Mouse (Mus musculus): ENCODE results near the gene Gnb1. TPM values are rescaled to one million over a fixed set of nuclear protein-coding genes. Genes with fewer than 3 reads are reported as not detected.
A peak's percentile ranks its signal among the peaks of the same experiment; 100 is the strongest.

Gnb1 gene
- 391 and 399 TPM in 2 replicates for polyA plus RNA-seq (2015; fragmentation: Nextera tagmentation; extraction: Ambion mirVana)

DNA sequence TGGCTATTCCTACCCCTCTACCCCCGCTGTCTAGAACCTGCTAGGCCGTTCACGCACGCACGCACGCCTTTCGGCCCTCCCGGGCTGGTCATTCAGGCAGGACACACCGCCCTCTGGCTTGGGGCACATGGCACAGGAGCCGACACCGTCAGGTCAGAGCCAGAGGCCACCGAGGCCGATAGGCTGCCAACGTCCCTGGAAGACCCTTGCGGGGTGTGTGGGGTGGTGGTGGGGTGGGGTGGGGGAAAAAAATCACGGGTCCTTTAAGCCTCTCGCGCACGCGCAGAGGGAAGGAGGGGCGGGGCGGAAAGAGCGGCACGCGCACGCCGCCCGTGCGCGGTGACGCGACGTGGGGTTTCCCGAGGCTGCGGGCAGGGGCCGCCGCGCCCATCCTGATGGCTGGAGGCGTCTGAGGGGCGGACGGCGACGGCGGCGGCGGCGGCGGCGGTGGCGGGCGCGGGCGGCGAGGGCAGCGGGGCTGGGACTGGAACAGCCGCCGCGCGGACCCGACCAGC is at the start of gene Gnb1:
TSS of gene Gnb1 (plus strand) at position 372 of the 515 bp plus-strand sequence.
- ATAC-seq (ENCODE audit: insufficient number of reproducible peaks, low FRiP score, low TSS enrichment, low read depth): peak; percentile 75
- no peaks in the 10 kb centered on the region for H3K27me3 ChIP-seq
- peak within 1 kb of the TSS; percentile 97 for H3K9ac ChIP-seq
- peak within 1 kb of the TSS; percentile 93 for H3K27ac ChIP-seq
- WGBS: under 1% methylated on average over 48 of the region's 60 CpGs
- H3K9me3 ChIP-seq: no peaks in the 10 kb centered on the region
- peaks cover 46% of the 10 kb centered on the region for H3K4me1 ChIP-seq
- H3K4me2 ChIP-seq: peak within 1 kb of the TSS; percentile 73
- no peaks in the 10 kb centered on the region for H3K36me3 ChIP-seq
- peak within 1 kb of the TSS; percentile 99 for H3K4me3 ChIP-seq

DNA sequence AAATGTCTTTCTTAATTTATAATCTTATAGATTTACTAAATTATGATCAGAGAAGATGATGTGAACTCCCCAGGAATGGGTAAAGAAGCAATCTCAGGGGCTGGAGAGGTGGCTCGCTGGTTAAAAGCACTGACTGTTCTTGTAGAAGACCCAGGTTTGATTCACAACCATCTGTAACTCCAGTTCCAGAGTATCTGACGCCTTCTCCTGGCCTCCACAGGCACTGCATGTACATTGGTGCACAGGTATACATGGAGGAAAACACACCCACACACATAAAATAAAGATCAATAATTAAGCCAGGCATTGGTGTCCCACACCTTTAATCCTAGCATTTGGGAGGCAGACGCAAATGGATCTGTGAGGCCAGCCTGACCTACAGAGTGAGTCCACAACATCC is 48.4 kb upstream of the Gnb1 start:
- no peak for ATAC-seq (ENCODE audit: insufficient number of reproducible peaks, low FRiP score, low TSS enrichment, low read depth)
- Histone ChIP-seq H3K4me2 (no peak overlapping the region), H3K27me3 (no peaks in the 10 kb centered on the region), H3K9ac (no peak overlapping the region), H3K4me3 (no peak overlapping the region), H3K4me1 (no peaks in the 10 kb centered on the region), H3K27ac (no peak overlapping the region), H3K9me3 (no peaks in the 10 kb centered on the region), H3K36me3 (no peaks in the 10 kb centered on the region)
- 67% methylated on average over 3 of the region's 3 CpGs for WGBS

DNA sequence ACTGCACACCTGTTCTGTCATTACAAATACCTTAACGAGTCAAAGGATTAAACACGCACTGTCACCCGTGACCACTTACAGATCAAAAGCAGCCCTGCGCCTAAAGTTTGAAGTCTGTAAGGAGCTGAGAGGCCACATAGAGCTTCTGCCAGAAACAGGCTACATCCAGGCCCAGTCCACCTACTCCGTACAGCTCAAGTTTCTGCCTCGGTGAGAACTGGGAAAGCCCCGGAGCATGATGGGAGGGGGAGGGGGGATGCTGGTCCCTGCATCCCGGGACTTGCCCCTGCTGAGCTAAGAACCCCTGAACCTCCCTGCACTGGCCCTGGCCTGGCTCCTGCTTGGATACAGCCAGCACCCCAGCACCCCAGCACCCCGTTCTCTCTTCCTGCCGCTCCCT is 39.6 kb upstream of the Gnb1 start:
- Histone ChIP-seq H3K9me3 (no peaks in the 10 kb centered on the region), H3K4me1 (no peaks in the 10 kb centered on the region; the same call in 1 of the 2 replicates), H3K4me3 (no peak overlapping the region), H3K36me3 (no peaks in the 10 kb centered on the region), H3K27ac (no peak overlapping the region), H3K4me2 (no peak overlapping the region), H3K9ac (no peak overlapping the region), H3K27me3 (no peaks in the 10 kb centered on the region)
- 32% methylated on average over 10 of the region's 10 CpGs for WGBS
- no peak for ATAC-seq (ENCODE audit: insufficient number of reproducible peaks, low FRiP score, low TSS enrichment, low read depth)

DNA sequence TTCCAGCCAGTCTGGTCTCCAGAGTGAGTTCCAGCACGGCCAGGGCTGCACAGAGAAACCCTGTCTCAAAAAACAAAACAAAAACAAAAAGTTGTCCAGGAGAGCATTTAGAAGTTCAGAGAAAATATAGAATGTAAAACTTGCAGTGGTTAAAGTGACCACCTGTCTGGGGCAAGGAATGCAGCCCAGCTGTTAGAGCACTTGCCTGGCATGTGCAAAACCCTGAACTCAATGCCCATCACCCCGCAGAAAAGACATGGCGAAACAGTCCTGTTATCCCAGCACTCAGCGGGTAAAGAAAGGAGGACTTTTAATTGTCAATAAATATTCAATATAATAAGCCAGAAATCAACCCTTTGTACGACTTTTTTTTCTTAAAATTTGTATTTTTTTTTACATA is 32.6 kb upstream of the Gnb1 start:
- Histone ChIP-seq H3K4me2 (no peak overlapping the region), H3K36me3 (no peaks in the 10 kb centered on the region), H3K27ac (no peak overlapping the region), H3K9me3 (no peaks in the 10 kb centered on the region), H3K4me1 (no peaks in the 10 kb centered on the region), H3K27me3 (no peaks in the 10 kb centered on the region), H3K9ac (no peak overlapping the region), H3K4me3 (no peak overlapping the region)
- 78% methylated on average over 5 of the region's 5 CpGs for WGBS
- ATAC-seq (ENCODE audit: insufficient number of reproducible peaks, low FRiP score, low TSS enrichment, low read depth): no peak

DNA sequence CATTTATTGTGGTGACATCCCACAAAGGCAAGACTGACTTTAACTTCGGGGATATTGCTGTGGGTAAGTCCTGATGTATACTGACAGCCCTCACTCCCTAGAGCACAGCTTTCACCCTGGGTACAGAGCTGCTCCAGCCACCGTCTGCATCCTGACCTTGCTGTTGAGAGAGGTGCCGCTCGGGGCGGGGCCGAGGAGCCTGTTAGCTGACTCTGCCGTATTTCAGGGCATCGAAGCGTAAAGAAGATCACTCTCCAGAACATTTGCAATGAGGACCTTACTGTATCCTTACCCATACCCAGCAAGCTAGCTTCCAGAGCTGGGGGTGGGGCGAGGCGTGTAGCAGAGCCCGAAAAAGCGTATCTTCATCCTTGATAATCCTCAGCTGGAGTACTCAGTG is 28.1 kb upstream of the Gnb1 start:
- Histone ChIP-seq H3K4me1 (no peaks in the 10 kb centered on the region), H3K9ac (no peak overlapping the region), H3K27me3 (no peaks in the 10 kb centered on the region), H3K4me2 (no peak overlapping the region), H3K36me3 (no peaks in the 10 kb centered on the region), H3K27ac (no peak overlapping the region), H3K9me3 (no peaks in the 10 kb centered on the region), H3K4me3 (no peak overlapping the region)
- no peak for ATAC-seq (ENCODE audit: insufficient number of reproducible peaks, low FRiP score, low TSS enrichment, low read depth)
- WGBS: 81% methylated on average over 13 of the region's 13 CpGs

DNA sequence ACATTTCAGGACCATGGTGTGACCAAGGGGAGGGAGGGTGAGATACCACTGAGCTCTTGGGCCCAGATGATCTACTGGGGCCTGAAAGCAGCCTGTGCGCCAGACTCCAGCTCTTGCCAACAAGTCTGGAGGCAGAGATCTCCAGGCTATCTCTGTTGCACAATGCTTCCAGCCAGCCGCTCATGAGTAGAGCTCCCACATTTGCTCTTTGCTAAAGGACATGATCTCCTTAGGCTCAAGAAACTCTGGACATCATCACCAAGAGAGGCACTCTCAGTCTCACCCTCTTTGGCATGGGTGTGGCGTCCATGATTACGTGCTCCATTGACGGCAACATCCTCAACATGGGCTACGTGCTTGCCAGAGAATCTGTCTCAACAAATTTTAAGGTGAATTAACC is 27.6 kb upstream of the Gnb1 start:
- 85% methylated on average over 6 of the region's 6 CpGs for WGBS
- no peaks in the 10 kb centered on the region for H3K36me3 ChIP-seq

DNA sequence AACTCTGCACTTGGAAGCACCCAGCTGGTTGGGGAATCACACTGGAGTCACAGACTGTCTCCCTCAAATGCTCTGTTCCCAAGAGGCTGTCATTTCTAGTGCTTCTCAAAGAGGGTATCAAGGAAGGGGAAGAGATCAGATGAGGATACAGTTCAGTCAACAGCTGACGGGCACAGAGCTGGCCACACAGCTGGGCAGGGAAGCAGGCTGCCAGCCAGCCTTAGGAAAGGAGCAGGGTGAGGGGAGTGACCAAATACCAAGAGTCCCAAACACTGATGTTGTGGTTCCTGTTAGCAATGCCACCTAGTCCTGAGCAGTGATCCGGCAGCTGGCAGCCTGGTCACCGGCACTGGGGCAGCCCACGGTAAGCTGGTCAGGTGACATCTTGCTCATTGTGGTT is 27.1 kb upstream of the Gnb1 start:
- peaks cover under 1% of the 10 kb centered on the region; the same call in 1 of the 2 replicates for H3K27me3 ChIP-seq
- no peak overlapping the region for H3K4me2 ChIP-seq
- no peaks in the 10 kb centered on the region for H3K9me3 ChIP-seq
- H3K4me1 ChIP-seq: peaks cover 3% of the 10 kb centered on the region
- no peak for ATAC-seq (ENCODE audit: insufficient number of reproducible peaks, low FRiP score, low TSS enrichment, low read depth)
- no peak overlapping the region for H3K4me3 ChIP-seq
- H3K9ac ChIP-seq: no peak overlapping the region
- H3K27ac ChIP-seq: no peak overlapping the region
- 77% methylated on average over 4 of the region's 4 CpGs for WGBS
- H3K36me3 ChIP-seq: no peaks in the 10 kb centered on the region

More for the DNA sequence above, 27.6 kb upstream of the Gnb1 start:
- H3K4me3 ChIP-seq: no peak overlapping the region
- no peak overlapping the region for H3K27ac ChIP-seq
- H3K4me1 ChIP-seq: no peaks in the 10 kb centered on the region
- no peak overlapping the region for H3K9ac ChIP-seq
- no peaks in the 10 kb centered on the region for H3K9me3 ChIP-seq
- no peak overlapping the region for H3K4me2 ChIP-seq
- H3K27me3 ChIP-seq: no peaks in the 10 kb centered on the region
- no peak for ATAC-seq (ENCODE audit: insufficient number of reproducible peaks, low FRiP score, low TSS enrichment, low read depth)

DNA sequence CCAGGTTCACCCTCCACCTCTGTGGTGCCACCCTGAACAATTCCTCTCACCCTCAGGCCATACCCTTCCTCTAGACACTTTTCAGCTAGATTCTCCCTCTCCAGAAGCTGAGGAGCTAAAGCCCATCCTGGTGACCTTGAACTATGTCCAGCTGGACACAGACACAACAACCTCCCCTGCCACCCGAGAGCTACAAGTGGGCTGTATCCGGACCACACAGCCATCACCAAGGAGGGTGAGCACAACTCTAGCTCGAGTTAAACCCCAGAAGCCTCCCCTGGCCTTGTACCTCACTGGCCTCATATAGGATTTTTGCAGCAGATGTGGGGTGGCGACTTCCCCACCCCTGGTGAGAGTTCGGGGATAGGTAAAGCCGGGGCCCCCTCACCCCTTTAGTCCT is 25.6 kb upstream of the Gnb1 start:
- H3K4me1 ChIP-seq: peaks cover 9% of the 10 kb centered on the region
- ATAC-seq (ENCODE audit: insufficient number of reproducible peaks, low FRiP score, low TSS enrichment, low read depth): no peak
- no peak overlapping the region for H3K27ac ChIP-seq
- peaks cover 6% of the 10 kb centered on the region for H3K27me3 ChIP-seq
- H3K4me3 ChIP-seq: no peak overlapping the region
- H3K9me3 ChIP-seq: no peaks in the 10 kb centered on the region
- H3K9ac ChIP-seq: no peak overlapping the region
- no peak overlapping the region for H3K4me2 ChIP-seq
- 72% methylated on average over 6 of the region's 6 CpGs for WGBS
- H3K36me3 ChIP-seq: no peaks in the 10 kb centered on the region

DNA sequence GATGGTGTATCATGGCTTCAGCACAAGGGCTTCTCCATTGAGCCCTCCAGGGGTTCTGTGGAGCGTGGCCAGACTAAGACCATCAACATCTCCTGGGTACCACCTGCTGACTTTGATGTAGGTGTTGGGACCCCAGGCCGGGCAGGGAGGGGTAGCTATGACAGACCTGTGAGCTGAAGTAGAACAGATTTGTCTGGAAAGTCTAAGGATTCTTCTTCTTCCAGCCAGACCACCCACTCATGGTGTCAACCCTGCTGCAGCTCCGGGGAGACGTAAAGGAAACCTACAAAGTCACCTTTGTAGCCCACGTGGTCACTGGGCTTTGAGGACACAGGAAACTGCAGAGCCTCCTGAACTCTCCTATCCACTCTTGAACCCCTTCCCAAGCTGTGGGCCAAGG is 25.1 kb upstream of the Gnb1 start:
- no peaks in the 10 kb centered on the region for H3K9me3 ChIP-seq
- 86% methylated on average over 5 of the region's 5 CpGs for WGBS
- no peak for ATAC-seq (ENCODE audit: insufficient number of reproducible peaks, low FRiP score, low TSS enrichment, low read depth)

DNA sequence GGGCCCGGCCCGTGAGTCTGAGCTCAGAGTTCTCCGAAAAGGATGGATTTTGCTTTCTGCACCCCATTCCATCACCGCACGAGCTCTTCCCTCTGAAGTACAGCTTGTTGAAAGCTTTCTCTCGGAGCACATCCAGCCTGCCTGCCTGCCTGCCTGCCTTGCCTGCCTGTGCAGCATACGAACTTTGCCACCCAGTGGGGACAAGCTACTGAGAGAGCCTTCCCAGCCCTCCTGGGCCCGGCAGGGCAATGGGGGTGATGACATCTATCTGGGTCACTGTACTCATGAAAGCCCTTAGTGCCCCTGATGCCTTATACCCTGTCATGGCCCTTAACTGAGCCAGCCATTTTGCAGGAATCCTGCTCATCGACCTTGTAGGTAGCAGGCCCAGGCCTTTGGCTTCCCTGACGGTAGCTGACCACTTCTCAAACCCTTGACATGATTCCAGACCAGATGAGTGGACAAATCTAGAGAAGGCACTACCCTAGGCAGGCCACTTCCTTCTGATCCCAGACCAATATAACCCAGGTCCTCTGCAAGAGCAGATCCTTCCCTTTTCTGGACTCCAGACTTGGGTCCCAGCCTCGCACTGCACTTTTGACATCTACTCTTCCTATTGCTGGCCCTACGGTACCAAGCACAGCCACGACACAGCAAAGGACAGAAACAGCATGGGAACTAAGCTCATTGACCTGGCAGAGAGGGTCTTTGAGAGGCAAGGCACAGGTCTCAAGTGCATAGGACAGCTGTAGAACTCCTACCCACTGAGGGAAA is 23.7 kb upstream of the Gnb1 start:
- Histone ChIP-seq H3K4me1 (peaks cover 9% of the 10 kb centered on the region), H3K4me3 (no peak overlapping the region), H3K9ac (no peak overlapping the region), H3K4me2 (no peak overlapping the region), H3K27ac (no peak overlapping the region), H3K36me3 (no peaks in the 10 kb centered on the region), H3K27me3 (peaks cover 9% of the 10 kb centered on the region), H3K9me3 (no peaks in the 10 kb centered on the region)
- 79% methylated on average over 13 of the region's 13 CpGs for WGBS
- no peak for ATAC-seq (ENCODE audit: insufficient number of reproducible peaks, low FRiP score, low TSS enrichment, low read depth)

More for the DNA sequence above, 25.1 kb upstream of the Gnb1 start:
- Histone ChIP-seq H3K27me3 (peaks cover 6% of the 10 kb centered on the region), H3K9ac (no peak overlapping the region), H3K4me3 (no peak overlapping the region), H3K36me3 (no peaks in the 10 kb centered on the region), H3K4me1 (peaks cover 9% of the 10 kb centered on the region), H3K27ac (no peak overlapping the region), H3K4me2 (no peak overlapping the region)

DNA sequence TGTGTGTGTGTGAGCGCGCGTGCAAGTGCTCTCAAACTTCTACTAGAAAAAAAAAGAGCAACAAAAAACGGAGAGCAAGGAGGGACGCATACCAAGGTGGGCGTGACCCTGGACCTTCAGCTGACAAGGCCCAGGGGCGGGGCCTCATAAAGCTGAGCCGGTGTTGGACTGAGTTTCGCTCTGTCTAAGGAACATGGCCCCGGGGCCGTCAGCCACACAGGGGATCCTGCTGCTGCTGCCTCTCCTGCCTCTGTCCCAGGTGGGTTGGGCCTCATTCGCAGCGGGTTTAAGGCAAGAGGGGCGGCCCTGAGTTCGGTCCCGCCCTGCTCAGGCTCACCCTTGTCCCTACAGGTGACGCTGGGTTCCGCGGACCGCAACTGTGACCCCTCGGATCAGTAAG is 22.2 kb upstream of the Gnb1 start, which contains the start of gene Tmem52:
TSS of gene Tmem52 (plus strand) at position 163 of the 400 bp plus-strand sequence.
- H3K27ac ChIP-seq: no peak within 1 kb of the TSS
- peak within 1 kb of the TSS; percentile 28 for H3K4me3 ChIP-seq
- 7% methylated on average over 21 of the region's 21 CpGs for WGBS
- peak within 1 kb of the TSS; percentile 47 for H3K4me2 ChIP-seq
- peaks cover 9% of the 10 kb centered on the region for H3K4me1 ChIP-seq
- H3K9ac ChIP-seq: no peak within 1 kb of the TSS
- H3K36me3 ChIP-seq: no peaks in the 10 kb centered on the region
- no peak for ATAC-seq (ENCODE audit: insufficient number of reproducible peaks, low FRiP score, low TSS enrichment, low read depth)
- H3K9me3 ChIP-seq: no peaks in the 10 kb centered on the region
- H3K27me3 ChIP-seq: peaks cover 9% of the 10 kb centered on the region

DNA sequence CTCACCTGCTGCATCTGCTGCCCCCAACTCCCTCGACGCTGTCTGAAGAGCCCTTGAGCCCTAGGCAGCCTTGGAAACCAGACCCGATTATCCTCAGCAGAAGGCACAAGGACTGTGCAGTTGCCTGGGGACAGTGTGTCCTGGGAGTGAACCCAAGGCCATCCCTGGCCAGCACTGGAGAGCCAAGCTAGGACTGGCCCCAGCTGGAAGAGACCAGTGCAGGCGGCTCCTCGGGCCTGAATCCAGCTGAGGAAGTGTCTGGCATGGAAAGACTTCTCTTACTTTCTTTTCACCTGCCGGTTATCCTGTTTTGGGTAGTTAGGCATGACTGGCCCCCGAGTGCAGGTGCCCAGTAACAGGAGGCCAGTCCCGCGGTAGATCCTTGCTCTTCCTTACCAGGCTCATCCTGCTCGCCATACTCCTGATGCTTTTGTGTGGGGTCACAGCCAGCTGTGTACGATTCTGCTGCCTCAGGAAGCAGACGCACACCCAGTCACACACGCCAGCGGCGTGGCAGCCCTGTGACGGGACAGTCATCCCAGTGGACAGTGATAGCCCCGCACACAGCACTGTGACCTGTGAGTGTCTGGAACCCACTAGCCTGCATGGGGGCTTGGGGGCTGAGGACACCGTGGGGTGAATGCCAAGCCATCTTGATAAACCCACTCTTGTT is 21.4 kb upstream of the Gnb1 start:
- H3K4me3 ChIP-seq: no peak overlapping the region
- no peak for ATAC-seq (ENCODE audit: insufficient number of reproducible peaks, low FRiP score, low TSS enrichment, low read depth)
- no peak overlapping the region for H3K27ac ChIP-seq
- H3K9ac ChIP-seq: no peak overlapping the region
- 0 out of 2 replicates have a peak overlapping the region, but pooled peaks have one; percentile 47 for H3K4me2 ChIP-seq
- WGBS: 79% methylated on average over 18 of the region's 18 CpGs
- H3K9me3 ChIP-seq: no peaks in the 10 kb centered on the region
- H3K27me3 ChIP-seq: peaks cover 9% of the 10 kb centered on the region
- H3K4me1 ChIP-seq: peaks cover 9% of the 10 kb centered on the region
- H3K36me3 ChIP-seq: no peaks in the 10 kb centered on the region
